Mouse (Mus musculus) kidney, embryonic 15.5 days (tissue): ENCODE data around the gene Olfr1148. TPM values are rescaled to one million over a fixed set of nuclear protein-coding genes. Genes with fewer than 3 reads are reported as not detected.

Source experiments
- ATAC-seq: fragments of 200-750 bp; cut with Nextera tagmentation; replicated peaks from 2 replicates; pipeline ENCODE4 v1.8.0; 2017; ENCODE audit warnings: moderate TSS enrichment; ENCODE audit not compliant: low FRiP score
- H3K27ac ChIP-seq: fragments of 300-500 bp; sonication (generic); 2 replicates; pipeline ENCODE4 v1.5.1; 2015; ENCODE audit warnings: mild to moderate bottlenecking, inconsistent platforms
- H3K27me3 ChIP-seq: fragments of 300-500 bp; sonication (generic); 2 replicates; pipeline ENCODE4 v1.6.1; 2015; ENCODE audit warnings: inconsistent platforms
- H3K36me3 ChIP-seq: fragments of 300-500 bp; sonication (generic); 2 replicates; pipeline ENCODE4 v1.6.1; 2015; ENCODE audit warnings: inconsistent platforms
- H3K4me1 ChIP-seq: fragments of 300-500 bp; sonication (generic); 2 replicates; pipeline ENCODE4 v1.6.1; 2015; ENCODE audit warnings: inconsistent platforms
- H3K4me2 ChIP-seq: fragments of 300-500 bp; sonication (generic); 2 replicates; pipeline ENCODE4 v1.6.1; 2015; ENCODE audit warnings: moderate library complexity, mild to moderate bottlenecking, inconsistent platforms
- H3K4me3 ChIP-seq: fragments of 300-500 bp; sonication (generic); replicated peaks from 2 replicates; pipeline ENCODE4 v1.5.1; 2015; ENCODE audit warnings: mild to moderate bottlenecking, inconsistent platforms
- H3K9ac ChIP-seq: fragments of 300-500 bp; sonication (generic); 2 replicates; pipeline ENCODE4 v1.6.1; 2015; ENCODE audit warnings: mild to moderate bottlenecking, inconsistent platforms
- H3K9me3 ChIP-seq: fragments of 300-500 bp; sonication (generic); replicated peaks from 2 replicates; pipeline ENCODE4 v1.6.1; 2016; ENCODE audit warnings: inconsistent platforms
- WGBS: fragments of 180-500 bp; shearing (Covaris S2); methylation state at CpG from one replicate; pipeline ENCODE4 v1.1.7; 2015; ENCODE audit warnings: mixed read lengths; 5-methylcytosine and 5-hydroxymethylcytosine counted together
- polyA plus RNA-seq: library from polyadenylated mRNA; unstranded; fragments of >200 nt; fragmentation: Nextera tagmentation; extraction: Ambion mirVana; gene quantifications from 2 replicates; pipeline ENCODE4 v1.2.1, GENCODE M21; 2015

Gene Olfr1148
- not detected in 2 replicates for polyA plus RNA-seq

DNA sequence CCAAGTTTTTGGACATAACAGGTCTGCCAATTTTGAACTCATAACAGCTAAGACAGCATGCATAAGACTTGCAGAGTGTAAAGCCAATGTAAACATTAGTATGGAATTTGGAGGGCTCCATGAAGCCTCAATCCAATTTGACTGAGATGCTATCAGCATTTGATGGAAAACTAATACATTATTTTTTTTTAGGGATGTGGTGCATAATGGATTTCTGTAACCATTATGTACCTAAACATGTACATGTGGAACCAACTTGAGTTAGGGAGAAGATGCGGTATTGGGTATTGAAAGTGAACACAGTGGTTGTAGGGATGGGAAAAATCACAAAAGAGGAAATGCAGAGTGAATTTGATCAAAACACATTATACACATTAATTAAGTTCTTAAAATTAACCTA, at the start of gene Olfr1148:
TSS of gene Olfr1148 (plus strand) at position 301 of the 400 bp plus-strand sequence.
- no peaks in the 10 kb centered on the region for H3K27me3 ChIP-seq
- H3K4me3 ChIP-seq: no peak within 1 kb of the TSS
- H3K9me3 ChIP-seq: no peaks in the 10 kb centered on the region
- WGBS: 90% methylated on average over 1 of the region's 1 CpGs
- H3K4me2 ChIP-seq: no peak within 1 kb of the TSS
- no peak within 1 kb of the TSS for H3K9ac ChIP-seq
- H3K27ac ChIP-seq: no peak within 1 kb of the TSS
- no peaks in the 10 kb centered on the region for H3K4me1 ChIP-seq
- ATAC-seq: no peak
- no peaks in the 10 kb centered on the region for H3K36me3 ChIP-seq

DNA sequence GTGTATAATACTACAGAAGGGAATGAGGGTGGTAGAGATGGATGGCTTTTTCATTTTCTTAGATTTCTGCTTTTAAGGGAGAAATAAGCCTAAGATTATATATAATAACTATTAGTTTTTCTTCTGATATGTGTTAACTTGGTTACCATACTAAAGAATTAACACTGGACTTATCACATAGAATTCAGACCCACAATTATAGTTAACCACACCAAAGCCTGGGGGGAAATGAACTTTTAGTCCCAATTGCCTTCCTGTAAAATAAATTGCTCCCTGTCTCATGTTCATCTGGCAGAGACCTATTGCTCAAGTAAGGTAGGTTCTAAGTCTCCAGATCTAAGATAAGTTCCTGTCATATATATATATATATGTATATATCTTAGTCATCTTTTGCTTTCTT, 30.0 kb upstream of the Olfr1148 start, which contains the start of gene Olfr1143:
TSS of gene Olfr1143 (plus strand) at position 301 of the 400 bp plus-strand sequence.
- Histone ChIP-seq H3K27me3 (no peaks in the 10 kb centered on the region), H3K9me3 (no peaks in the 10 kb centered on the region), H3K27ac (no peak within 1 kb of the TSS), H3K4me3 (no peak within 1 kb of the TSS), H3K4me1 (no peaks in the 10 kb centered on the region), H3K4me2 (no peak within 1 kb of the TSS), H3K36me3 (no peaks in the 10 kb centered on the region), H3K9ac (no peak within 1 kb of the TSS)
- no peak for ATAC-seq

DNA sequence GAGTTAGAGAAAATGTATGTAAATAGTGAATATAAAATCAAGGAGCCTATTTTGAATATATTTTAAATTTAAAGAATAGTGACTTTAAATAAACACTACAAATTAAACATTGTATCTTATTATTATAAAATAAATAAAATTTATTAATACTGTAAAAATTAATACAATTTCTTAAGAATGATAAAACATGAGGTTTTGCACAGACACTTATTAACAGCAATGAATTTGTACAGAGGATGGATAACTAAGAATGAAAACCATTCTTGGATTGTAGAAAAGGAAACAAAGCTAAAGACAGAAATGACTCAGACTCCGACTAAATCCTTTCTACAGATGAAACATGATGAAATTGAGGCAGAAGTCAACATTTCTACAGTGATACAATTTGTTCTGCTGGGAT, 20.8 kb upstream of the Olfr1148 start, which contains the start of gene Olfr1145:
TSS of gene Olfr1145 (plus strand) at position 301 of the 400 bp plus-strand sequence.
- no peaks in the 10 kb centered on the region for H3K4me1 ChIP-seq
- H3K4me2 ChIP-seq: no peak within 1 kb of the TSS
- no peak within 1 kb of the TSS for H3K4me3 ChIP-seq
- WGBS: 81% methylated on average over 1 of the region's 1 CpGs
- H3K27me3 ChIP-seq: no peaks in the 10 kb centered on the region
- H3K27ac ChIP-seq: no peak within 1 kb of the TSS
- no peaks in the 10 kb centered on the region for H3K36me3 ChIP-seq
- no peaks in the 10 kb centered on the region for H3K9me3 ChIP-seq
- no peak for ATAC-seq
- H3K9ac ChIP-seq: no peak within 1 kb of the TSS

DNA sequence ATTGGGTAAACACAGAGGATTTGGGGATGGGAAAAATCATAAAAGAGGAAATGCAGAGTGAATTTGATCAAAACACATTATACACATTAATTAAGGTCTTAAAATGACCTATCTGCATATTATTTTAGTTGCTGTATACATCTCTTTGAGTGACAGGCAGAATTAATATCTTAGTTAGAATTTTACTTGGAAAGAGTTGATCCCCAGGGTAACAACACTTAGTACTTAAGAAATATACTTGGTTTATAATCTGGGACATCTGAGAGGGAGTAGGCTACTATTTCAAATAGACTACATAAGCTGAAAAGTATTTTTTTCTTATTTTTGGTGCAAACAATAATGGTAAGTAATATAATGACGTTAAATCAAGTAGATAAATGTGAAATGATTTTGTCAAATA, 13.4 kb downstream of the Olfr1148 start, which contains the start of gene Olfr1150-ps1:
TSS of gene Olfr1150-ps1 (plus strand) at position 301 of the 400 bp plus-strand sequence.
- no peaks in the 10 kb centered on the region for H3K4me1 ChIP-seq
- no peak for ATAC-seq
- no peak within 1 kb of the TSS for H3K27ac ChIP-seq
- WGBS: 87% methylated on average over 1 of the region's 1 CpGs
- no peaks in the 10 kb centered on the region for H3K36me3 ChIP-seq
- H3K4me3 ChIP-seq: no peak within 1 kb of the TSS
- H3K4me2 ChIP-seq: no peak within 1 kb of the TSS
- no peaks in the 10 kb centered on the region for H3K27me3 ChIP-seq
- no peak within 1 kb of the TSS for H3K9ac ChIP-seq
- H3K9me3 ChIP-seq: no peaks in the 10 kb centered on the region

DNA sequence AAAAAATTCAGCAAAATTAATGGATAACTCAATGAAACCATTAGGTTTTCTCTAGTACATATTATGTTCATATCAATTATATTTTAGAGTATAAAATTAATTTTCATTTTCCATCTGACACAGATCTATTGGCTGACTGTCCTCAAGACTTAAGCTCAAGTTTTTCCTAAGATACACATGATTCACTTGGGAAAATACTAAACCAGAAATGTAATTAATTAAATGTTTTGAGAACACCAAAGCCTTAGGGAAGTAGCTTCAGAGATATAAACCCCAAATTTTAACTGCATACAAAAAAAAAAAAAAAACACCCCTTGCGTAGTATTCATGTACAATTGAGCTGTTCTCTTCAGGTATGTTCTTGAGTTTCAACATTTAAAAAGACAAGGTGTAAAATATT, 25.2 kb downstream of the Olfr1148 start, which contains the start of gene Olfr1151:
TSS of gene Olfr1151 (plus strand) at position 301 of the 400 bp plus-strand sequence.
- H3K36me3 ChIP-seq: no peaks in the 10 kb centered on the region
- no peaks in the 10 kb centered on the region for H3K27me3 ChIP-seq
- no peaks in the 10 kb centered on the region for H3K9me3 ChIP-seq
- H3K4me3 ChIP-seq: no peak within 1 kb of the TSS
- no peak within 1 kb of the TSS for H3K4me2 ChIP-seq
- H3K9ac ChIP-seq: no peak within 1 kb of the TSS
- no peak within 1 kb of the TSS for H3K27ac ChIP-seq
- 92% methylated on average over 1 of the region's 1 CpGs for whole genome bisulfite sequencing
- no peak for ATAC-seq
- no peaks in the 10 kb centered on the region for H3K4me1 ChIP-seq

DNA sequence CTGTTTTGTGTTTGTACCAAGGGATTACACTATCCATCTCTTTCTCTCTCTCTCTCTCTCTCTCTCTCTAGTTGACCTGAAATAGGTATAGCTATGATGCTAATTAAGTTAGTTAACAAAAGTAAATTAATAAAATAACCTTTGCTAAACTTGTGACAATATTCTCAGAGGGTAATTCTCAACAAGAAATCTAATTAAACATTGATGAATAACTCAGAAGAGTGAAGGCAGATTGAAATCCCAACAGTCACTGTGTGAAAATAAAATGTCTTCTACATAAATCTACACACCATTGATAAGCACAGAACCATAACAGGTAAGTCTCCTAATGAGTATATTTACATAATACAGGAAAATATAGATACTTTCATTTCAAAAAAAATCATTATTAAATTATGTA, 35.9 kb downstream of the Olfr1148 start, which contains the start of gene Olfr1152:
TSS of gene Olfr1152 (plus strand) at position 301 of the 400 bp plus-strand sequence.
- no peak within 1 kb of the TSS for H3K27ac ChIP-seq
- no peak for ATAC-seq

More for the DNA sequence above, 35.9 kb downstream of the Olfr1148 start, which contains the start of gene Olfr1152:
- Histone ChIP-seq H3K4me1 (no peaks in the 10 kb centered on the region), H3K4me3 (no peak within 1 kb of the TSS), H3K9ac (no peak within 1 kb of the TSS), H3K9me3 (no peaks in the 10 kb centered on the region), H3K4me2 (no peak within 1 kb of the TSS), H3K36me3 (no peaks in the 10 kb centered on the region), H3K27me3 (no peaks in the 10 kb centered on the region)

Other genes starting within 250 kb of the Olfr1148 start
- gene Olfr1130, start 224.3 kb upstream of the Olfr1148 start, polyA plus RNA-seq: not detected in 2 replicates
- gene Olfr1131, start 203.4 kb upstream of the Olfr1148 start, polyA plus RNA-seq: not detected in 2 replicates
- gene Olfr1132, start 193.0 kb upstream of the Olfr1148 start, polyA plus RNA-seq: not detected in 2 replicates
- gene Olfr1133, start 183.2 kb upstream of the Olfr1148 start, polyA plus RNA-seq: not detected in 2 replicates
- gene Olfr1134, start 172.1 kb upstream of the Olfr1148 start, polyA plus RNA-seq: not detected in 2 replicates
- not detected in 2 replicates for gene Olfr1135, start 156.9 kb upstream of the Olfr1148 start, polyA plus RNA-seq
- not detected in 2 replicates for gene Olfr1136, start 136.6 kb upstream of the Olfr1148 start, polyA plus RNA-seq
- gene Olfr1137, start 117.4 kb upstream of the Olfr1148 start, polyA plus RNA-seq: not detected in 2 replicates
- not detected in 2 replicates for gene Olfr1138, start 90.6 kb upstream of the Olfr1148 start, polyA plus RNA-seq
- not detected in 2 replicates for gene Olfr1140, start 86.8 kb upstream of the Olfr1148 start, polyA plus RNA-seq
- not detected in 2 replicates for gene Olfr1141, start 76.5 kb upstream of the Olfr1148 start, polyA plus RNA-seq
- not detected in 2 replicates for gene Olfr152, start 51.0 kb upstream of the Olfr1148 start, polyA plus RNA-seq
- not detected in 2 replicates for gene Olfr1143, start 29.9 kb upstream of the Olfr1148 start, polyA plus RNA-seq
- not detected in 2 replicates for gene Olfr1145, start 20.7 kb upstream of the Olfr1148 start, polyA plus RNA-seq
- not detected in 2 replicates for gene Olfr1150-ps1, start 13.5 kb downstream of the Olfr1148 start, polyA plus RNA-seq
- not detected in 2 replicates for gene Olfr1151, start 25.3 kb downstream of the Olfr1148 start, polyA plus RNA-seq
- gene Olfr1152, start 36.0 kb downstream of the Olfr1148 start, polyA plus RNA-seq: not detected in 2 replicates
- gene Olfr1153, start 64.4 kb downstream of the Olfr1148 start, polyA plus RNA-seq: not detected in 2 replicates
- gene Olfr1154, start 74.6 kb downstream of the Olfr1148 start, polyA plus RNA-seq: not detected in 2 replicates
- gene Olfr1155, start 114.6 kb downstream of the Olfr1148 start, polyA plus RNA-seq: not detected in 2 replicates
- gene Olfr1156, start 122.6 kb downstream of the Olfr1148 start, polyA plus RNA-seq: not detected in 2 replicates
- gene Olfr1157, start 137.8 kb downstream of the Olfr1148 start, polyA plus RNA-seq: not detected in 2 replicates
- gene Olfr74, start 144.1 kb downstream of the Olfr1148 start, polyA plus RNA-seq: not detected in 2 replicates
- gene Olfr1158, start 159.6 kb downstream of the Olfr1148 start, polyA plus RNA-seq: not detected in 2 replicates
- gene Olfr1160, start 177.7 kb downstream of the Olfr1148 start, polyA plus RNA-seq: not detected in 2 replicates
- not detected in 2 replicates for gene Olfr1161, start 192.2 kb downstream of the Olfr1148 start, polyA plus RNA-seq
- 0.05 TPM in 2 replicates for gene Olfr73, start 207.2 kb downstream of the Olfr1148 start, polyA plus RNA-seq
- gene Olfr1162, start 220.6 kb downstream of the Olfr1148 start, polyA plus RNA-seq: not detected in 2 replicates
- not detected in 2 replicates for gene Olfr1163, start 241.3 kb downstream of the Olfr1148 start, polyA plus RNA-seq